Mouse (Mus musculus): ENCODE data around the gene Dph6. TPM values are rescaled to one million over a fixed set of nuclear protein-coding genes. Genes with fewer than 3 reads are reported as not detected.

Gene Dph6
- total and polyA plus RNA-seq, 3 experiments: 11.1 to 55.4 (median 20.8) TPM

DNA sequence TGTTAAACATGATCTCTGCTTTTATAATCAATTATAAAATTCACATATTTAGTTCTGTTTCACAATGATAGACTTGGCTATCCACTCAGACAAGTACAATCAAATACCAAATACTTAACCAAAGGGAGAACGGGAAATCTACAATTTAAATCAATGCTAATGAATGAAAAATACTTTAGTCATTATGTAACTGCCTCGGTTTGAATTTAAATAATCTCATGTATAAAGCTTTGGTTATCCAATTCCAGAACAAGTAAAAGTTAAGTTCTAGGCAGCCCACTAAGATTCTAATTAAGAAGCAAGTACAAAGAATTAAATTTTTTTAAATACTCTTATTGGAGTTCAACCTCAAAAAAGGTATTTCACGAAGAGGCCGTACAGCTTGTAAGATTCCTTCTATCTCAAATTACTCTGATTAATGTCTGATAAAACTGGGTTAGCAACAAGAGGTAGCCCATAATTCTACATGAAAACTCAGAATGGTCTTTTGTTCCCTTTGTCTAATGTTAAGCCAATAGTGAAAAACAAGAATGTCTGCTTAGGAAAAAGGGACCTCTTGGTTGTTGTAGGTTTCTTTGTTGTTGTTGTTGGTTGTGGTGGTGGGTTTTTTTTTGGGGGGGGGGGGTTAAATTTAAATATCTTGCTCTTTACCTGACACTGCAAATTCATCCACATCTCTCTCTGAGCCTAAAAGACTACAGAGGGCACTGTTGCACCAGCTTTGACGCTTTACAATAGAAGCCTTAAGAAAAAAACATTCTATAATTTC, 32.8 kb downstream of the Dph6 start:
- no peak overlapping the region for H3K9ac ChIP-seq (ENCODE audit: control insufficient read depth, low read depth, low read length, poor library complexity, severe bottlenecking)
- DNase-seq (ENCODE audit: low read depth, low spot score): peak; percentile 10
- H3K27ac ChIP-seq (ENCODE audit: control insufficient read depth, low read depth, low read length): no peak overlapping the region
- H3K27me3 ChIP-seq (ENCODE audit: control insufficient read depth in 1 of 2, insufficient read depth in 2 of 2, low read length in 2 of 2): no peaks in the 10 kb centered on the region
- H3K36me3 ChIP-seq (ENCODE audit: control insufficient read depth in 1 of 2, insufficient read depth in 2 of 2, low read length in 2 of 2): peaks cover 0 to 9% of the 10 kb centered on the region in 2 experiments; a peak in 2 of 4 replicates
- no peak overlapping the region for H3K4me3 ChIP-seq (ENCODE audit: control insufficient read depth in 1 of 2, insufficient read depth in 1 of 2, low read depth in 2 of 2, low read length in 2 of 2)
- no peaks in the 10 kb centered on the region for H3K79me2 ChIP-seq (ENCODE audit: control insufficient read depth, insufficient read depth, low read length, poor library complexity)
- no peaks in the 10 kb centered on the region for H3K9me3 ChIP-seq (replicated peaks; ENCODE audit: insufficient read depth, low read length)
- no peaks in the 10 kb centered on the region for H3K4me1 ChIP-seq (ENCODE audit: control insufficient read depth in 1 of 2, insufficient read depth in 2 of 2, low read length in 2 of 2)
- TF ChIP-seq MYB (IDR thresholded peaks at IDR 0.05; ENCODE audit: low read depth, low read length): no peak
- TF ChIP-seq RAD21 (IDR thresholded peaks at IDR 0.05; ENCODE audit: low read depth, low read length): peak; percentile 20

- H3K4me1 ChIP-seq (ENCODE audit: control insufficient read depth in 1 of 2, insufficient read depth in 2 of 2, low read length in 2 of 2): no peaks in the 10 kb centered on the region
- H3K27me3 ChIP-seq (ENCODE audit: control insufficient read depth in 1 of 2, insufficient read depth in 2 of 2, low read length in 2 of 2): no peaks in the 10 kb centered on the region
- H3K9ac ChIP-seq (ENCODE audit: control insufficient read depth, low read depth, low read length, poor library complexity, severe bottlenecking): no peak overlapping the region
- no peaks in the 10 kb centered on the region for H3K79me2 ChIP-seq (ENCODE audit: control insufficient read depth, insufficient read depth, low read length, poor library complexity)
- H3K36me3 ChIP-seq (ENCODE audit: control insufficient read depth in 1 of 2, insufficient read depth in 2 of 2, low read length in 2 of 2): no peaks in the 10 kb centered on the region
- no peak for TF ChIP-seq NRF1 (IDR thresholded peaks at IDR 0.05; ENCODE audit: insufficient read depth, low read depth, low read length, poor library complexity, severe bottlenecking)
- no peak for TF ChIP-seq RAD21 (IDR thresholded peaks at IDR 0.05; ENCODE audit: low read depth, low read length)
- TF ChIP-seq TBP (IDR thresholded peaks at IDR 0.05; ENCODE audit: low read depth, low read length): no peak
- TF ChIP-seq UBTF (IDR thresholded peaks at IDR 0.05; ENCODE audit: borderline replicate concordance, insufficient read depth, low read depth, low read length): no peak
- TF ChIP-seq SIN3A (IDR thresholded peaks at IDR 0.05; ENCODE audit: low read length): no peak
- TF ChIP-seq MAFK (IDR thresholded peaks at IDR 0.05; ENCODE audit: borderline replicate concordance, low read depth, low read length): no peak
- TF ChIP-seq CTCF (IDR thresholded peaks at IDR 0.05 in 2 of 3, conservative IDR thresholded peaks at IDR 0.05 in 1 of 3; ENCODE audit: control insufficient read depth in 1 of 3, insufficient read depth in 1 of 3, low read depth in 2 of 3, low read length in 3 of 3, poor library complexity in 1 of 3, severe bottlenecking in 1 of 3): no peak
- no peak for TF ChIP-seq MAZ (IDR thresholded peaks at IDR 0.05; ENCODE audit: low read depth, low read length)
- no peak for TF ChIP-seq NELFE (IDR thresholded peaks at IDR 0.05; ENCODE audit: low read depth, low read length)
- no peak for TF ChIP-seq POLR2A (IDR thresholded peaks at IDR 0.05; ENCODE audit: control insufficient read depth in 1 of 2, insufficient read depth in 1 of 2, low read depth in 1 of 2, low read length in 2 of 2, poor library complexity in 1 of 2)
- no peak for TF ChIP-seq POLR2AphosphoS2 (IDR thresholded peaks at IDR 0.05; ENCODE audit: low read length)
- no peak for TF ChIP-seq BHLHE40 (IDR thresholded peaks at IDR 0.05; ENCODE audit: borderline replicate concordance, low read depth, low read length)
- TF ChIP-seq RCOR1 (IDR thresholded peaks at IDR 0.05; ENCODE audit: low read depth, low read length): no peak
- no peak for TF ChIP-seq ZKSCAN1 (IDR thresholded peaks at IDR 0.05; ENCODE audit: low read depth, low read length)
- TF ChIP-seq GABPA (IDR thresholded peaks at IDR 0.05; ENCODE audit: low read depth, low read length): no peak
- no peak for TF ChIP-seq JUND (IDR thresholded peaks at IDR 0.05; ENCODE audit: low read depth, low read length)
- TF ChIP-seq ZNF384 (IDR thresholded peaks at IDR 0.05; ENCODE audit: low read depth, low read length): no peak
- no peak for TF ChIP-seq GATA1 (IDR thresholded peaks at IDR 0.05; ENCODE audit: low read depth, low read length)
- H3K27ac ChIP-seq (ENCODE audit: control insufficient read depth, low read depth, low read length): no peak overlapping the region
- no peak overlapping the region for H3K4me3 ChIP-seq (ENCODE audit: control insufficient read depth in 1 of 2, insufficient read depth in 1 of 2, low read depth in 2 of 2, low read length in 2 of 2)
- no peaks in the 10 kb centered on the region for H3K9me3 ChIP-seq (replicated peaks; ENCODE audit: insufficient read depth, low read length)
- DNase-seq (ENCODE audit: low read depth, low spot score): no peak
Measured at GRCm38 (mm10) chr2:114611576-114611975, 43.2 kb downstream of the Dph6 start.
